Mouse (Mus musculus): Measurements from ENCODE around the gene Pfdn6. TPM values are rescaled to one million over a fixed set of nuclear protein-coding genes. Genes with fewer than 3 reads are reported as not detected.
A peak's percentile ranks its signal among the peaks of the same experiment; 100 is the strongest.

Gene Pfdn6
- total RNA-seq (2021) (100 to 1,000 TPM in 1 of 2 experiments, 10 to 100 TPM in 1; 69.7 to 100 TPM), polyA plus RNA-seq (2012; rRNA removed) (5.0 and 6.8 TPM in 2 replicates)
- long read RNA-seq, transcript Pfdn6-201 (4 exons, 807 nt): major isoform, 25 of 28 reads
- long read RNA-seq, partial matches to known transcripts: 1 of 28 reads
- long read RNA-seq, other reads (novel, unspliced or antisense): 1 of 28 reads

DNA sequence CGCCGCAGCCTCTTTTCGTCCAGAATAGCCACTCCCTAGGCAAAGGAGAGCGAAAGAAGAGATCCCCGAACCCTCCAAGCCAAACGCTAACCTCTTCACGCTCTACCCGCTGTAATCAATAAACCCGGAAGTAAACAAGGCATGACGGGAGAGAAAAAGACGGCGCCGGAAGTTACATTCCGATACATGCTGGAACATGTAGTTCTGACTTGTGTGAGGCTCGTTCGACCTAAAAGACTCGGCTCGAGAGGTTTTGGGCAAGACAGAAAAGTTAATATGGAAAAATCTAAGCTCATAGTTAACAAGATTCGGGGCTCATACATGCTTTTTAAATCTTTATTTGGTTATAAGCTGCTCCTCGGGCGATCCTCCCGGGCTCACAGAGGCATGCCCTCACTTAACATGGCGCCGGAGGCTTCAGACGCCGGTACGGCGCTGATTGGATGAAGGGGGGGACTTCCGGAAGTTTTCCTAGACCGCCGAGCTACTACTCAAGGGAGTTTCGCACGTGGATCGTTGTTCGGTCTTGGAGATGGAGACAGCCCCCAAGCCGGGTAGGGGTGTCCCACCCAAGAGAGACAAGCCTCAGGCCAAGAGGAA, at the start of gene Pfdn6, which contains the start of gene Wdr46:
Gene Pfdn6 (minus strand): TSS at position 138 of the 600 bp plus-strand sequence.
Gene Wdr46 (plus strand): TSS at position 455 of the 600 bp plus-strand sequence.
- DNase-seq: peak; percentile 89

DNA sequence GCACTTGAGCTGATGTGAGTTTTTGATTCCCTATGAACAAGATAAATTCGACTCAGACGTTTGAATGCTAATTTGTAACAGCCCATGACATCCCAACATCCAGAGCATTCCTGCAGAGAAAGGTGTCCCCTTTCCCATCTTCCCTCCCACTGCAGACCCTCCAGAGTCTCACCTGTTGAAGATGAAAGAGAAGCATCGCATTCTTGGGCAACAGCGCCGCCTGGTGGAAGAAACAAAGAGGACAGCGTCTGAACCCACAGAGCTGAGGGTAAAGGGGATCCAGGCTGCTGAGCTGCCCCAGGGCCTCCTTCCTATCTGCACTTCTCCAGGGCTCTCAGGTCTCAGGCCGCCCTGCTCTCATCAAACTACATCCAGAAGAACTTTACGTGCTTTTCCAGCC, 42.0 kb upstream of the Pfdn6 start:
- peak; percentile 57 for DNase-seq

DNA sequence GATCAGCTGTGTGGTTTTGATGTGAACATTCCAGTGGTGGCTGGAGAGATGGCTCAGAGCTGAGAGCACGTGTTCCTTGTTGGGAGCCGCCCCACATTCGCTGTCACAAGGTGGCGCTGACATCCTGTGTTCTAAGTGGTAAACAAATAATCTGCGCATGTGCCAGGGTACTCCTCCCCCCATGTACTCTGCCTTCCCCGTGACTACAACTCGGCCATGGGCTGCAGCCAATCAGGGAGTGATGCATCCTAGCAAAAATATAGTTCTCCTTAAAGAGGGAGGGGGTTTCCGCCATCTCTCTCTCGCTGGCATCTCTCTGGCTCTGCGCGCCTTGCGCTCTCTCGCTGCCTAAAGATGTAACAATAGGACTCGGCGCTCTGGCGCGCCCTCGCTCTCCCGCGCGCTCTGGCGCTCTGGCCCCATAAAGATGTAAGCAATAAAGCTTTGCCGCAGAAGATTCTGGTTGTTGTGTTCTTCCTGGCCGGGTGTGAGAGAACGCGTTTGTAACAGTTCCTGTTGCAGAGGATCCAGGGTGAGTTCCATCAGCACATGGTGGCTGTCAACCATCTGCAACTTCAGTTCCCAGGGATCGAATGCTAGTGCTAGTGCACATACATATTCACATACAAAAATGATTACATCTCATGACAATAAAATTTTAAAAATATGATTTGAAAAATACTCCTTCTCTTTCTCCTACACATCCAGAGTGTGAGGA, 41.2 kb upstream of the Pfdn6 start:
- peak; percentile 92 for DNase-seq

DNA sequence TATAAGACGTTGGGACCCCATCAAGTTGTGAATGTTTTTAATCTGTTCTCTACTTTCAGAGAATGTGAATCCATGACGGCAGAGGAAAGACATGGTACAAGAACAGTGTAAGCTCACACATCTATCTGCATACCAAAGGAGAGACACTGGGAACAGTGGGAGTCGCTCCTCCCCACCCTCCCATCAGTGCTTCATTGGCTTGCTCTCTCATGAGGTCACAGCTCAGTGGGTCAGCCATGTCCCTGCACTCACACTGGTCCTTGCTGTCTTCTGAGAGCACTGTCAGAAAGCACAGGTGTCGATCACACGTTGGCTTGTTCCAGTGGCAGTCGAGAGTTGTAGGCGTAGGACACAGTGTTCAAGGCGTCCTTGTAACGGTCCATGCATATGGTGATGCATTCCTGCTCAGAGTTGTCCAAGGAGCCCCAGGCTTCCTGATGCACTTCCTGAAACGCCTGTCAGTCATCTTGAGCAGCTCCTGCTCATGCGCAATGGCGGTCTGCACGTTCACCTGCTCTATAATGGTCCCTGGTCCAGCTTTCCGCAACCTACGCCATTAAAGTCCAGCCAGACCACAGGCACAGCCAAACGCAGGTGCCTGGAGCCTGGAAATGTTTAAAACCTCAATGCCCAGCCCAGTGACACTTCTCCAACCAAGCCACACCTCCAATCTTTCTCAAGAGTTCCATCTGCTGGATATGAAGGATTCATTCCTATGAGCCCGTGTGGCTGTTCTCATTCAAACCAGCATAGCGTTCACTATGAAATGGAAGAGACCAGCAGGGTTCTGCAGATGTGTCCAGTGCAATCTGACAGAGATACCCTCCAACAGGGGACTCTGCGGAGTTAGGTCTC, 40.3 kb upstream of the Pfdn6 start:
- DNase-seq: no peak

DNA sequence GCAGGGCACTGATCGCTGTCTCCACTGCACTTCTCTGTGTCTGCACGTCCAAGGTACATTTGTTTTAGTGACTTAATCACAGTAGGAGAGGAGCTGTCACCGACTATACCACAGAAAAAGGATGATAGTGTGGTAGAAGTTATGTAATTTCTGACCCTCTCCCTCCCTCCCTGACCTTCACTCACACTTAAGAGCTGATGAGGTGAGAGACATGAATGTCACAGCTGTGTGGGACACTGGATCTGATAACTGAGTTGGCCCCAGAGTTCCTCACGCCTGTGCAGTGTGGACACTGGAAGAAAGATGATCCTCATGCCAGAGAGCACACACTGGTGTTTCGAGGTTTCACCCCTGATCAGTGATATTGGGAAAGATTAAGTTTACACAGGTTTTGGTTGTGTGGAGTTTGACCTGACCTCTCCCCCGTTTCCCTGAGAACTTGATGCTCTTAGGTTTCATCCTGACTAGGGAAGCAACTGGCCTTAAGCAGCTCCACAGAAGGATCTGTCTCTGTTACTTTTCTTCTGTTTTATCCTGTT, 39.4 kb upstream of the Pfdn6 start:
- no peak for DNase-seq

DNA sequence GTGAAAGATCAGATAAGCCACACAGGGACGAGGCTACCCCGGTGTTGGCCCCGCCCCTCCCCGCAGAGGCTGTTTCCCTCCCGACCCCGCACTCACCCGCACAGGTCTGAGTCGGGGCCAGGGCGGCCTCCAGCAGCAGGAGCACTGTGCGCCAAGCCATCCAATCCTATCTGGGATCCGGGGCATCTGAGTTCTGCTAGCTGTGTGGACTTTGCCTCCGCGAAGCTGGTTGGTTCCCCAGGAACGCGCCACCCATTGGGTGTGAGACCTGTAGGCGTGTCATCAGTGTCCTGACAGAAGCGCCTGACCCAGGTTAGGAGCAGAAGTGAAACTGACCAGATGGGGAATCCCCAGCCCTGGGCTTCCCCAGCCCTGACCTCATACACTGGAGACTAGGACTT, 38.5 kb upstream of the Pfdn6 start:
- DNase-seq: peak; percentile 91

DNA sequence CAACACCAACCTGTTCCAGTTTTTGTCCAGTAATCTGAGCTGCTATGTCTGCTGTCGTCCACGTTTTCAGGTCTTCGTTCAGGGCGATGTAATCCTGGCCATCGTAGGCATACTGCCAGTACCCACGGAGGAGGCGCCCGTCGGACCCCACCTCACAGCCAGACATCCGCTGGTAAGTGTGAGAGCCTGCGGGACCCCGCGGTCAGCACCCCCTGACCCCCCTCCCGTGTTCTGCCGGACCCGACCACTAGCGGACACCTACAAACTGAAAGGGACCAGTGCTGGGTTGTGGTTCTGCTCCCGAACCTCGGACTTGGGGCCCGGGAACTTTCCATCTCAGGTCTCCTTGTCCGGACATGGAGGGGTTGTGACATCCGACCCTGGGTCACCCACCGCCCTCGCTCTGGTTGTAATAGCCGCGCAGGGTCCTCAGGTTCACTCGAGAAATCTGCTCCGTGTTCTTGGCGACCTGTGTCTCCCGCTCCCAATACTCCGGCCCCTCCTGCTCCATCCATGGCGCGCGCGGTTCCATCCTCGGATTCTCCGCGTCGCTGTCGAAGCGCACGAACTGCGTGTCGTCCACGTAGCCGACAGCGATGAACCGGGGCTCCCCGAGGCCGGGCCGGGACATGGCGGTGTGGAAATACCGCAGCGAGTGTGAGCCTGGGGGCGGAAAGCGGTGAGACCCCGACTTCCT, 37.9 kb upstream of the Pfdn6 start:
- no peak for DNase-seq

DNA sequence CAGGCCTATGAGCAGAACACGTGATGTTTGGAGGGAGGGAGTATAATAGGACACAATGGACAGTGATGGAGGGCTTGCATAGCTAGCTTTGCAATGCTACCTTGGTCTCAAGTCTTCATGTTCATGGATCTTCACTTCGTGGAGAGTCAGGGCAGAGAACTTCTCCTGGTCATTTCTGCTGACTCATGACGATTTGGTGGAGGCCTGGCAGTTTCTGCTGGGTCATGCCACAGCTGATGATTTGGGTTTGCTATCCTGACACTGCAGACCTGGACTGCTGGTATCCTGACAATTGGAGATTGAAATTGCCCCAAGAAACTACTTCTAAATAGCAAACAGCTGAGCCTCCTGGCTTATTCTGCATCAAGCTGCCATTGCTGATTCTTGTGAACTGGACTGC, 33.4 kb upstream of the Pfdn6 start:
- no peak for DNase-seq

DNA sequence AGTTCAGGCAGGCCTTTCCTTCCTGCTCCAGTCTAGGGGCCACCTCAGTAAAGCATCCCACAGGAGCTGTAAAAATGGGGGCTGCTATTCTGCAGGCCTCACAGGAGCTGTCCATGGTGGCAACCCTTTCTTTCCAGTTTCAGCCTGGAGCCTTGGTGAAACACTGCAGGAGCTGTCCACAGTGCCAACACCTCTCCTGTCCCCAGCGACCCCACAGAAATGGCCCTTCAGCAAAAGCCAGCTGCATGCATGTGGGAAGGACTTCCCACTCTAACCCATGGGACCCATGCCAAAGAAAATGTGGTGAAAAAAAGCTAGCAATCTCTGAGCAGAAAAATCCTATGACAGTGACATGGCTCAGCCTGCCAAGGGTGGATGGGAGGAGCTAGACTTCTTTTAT, 32.5 kb upstream of the Pfdn6 start:
- no peak for DNase-seq

DNA sequence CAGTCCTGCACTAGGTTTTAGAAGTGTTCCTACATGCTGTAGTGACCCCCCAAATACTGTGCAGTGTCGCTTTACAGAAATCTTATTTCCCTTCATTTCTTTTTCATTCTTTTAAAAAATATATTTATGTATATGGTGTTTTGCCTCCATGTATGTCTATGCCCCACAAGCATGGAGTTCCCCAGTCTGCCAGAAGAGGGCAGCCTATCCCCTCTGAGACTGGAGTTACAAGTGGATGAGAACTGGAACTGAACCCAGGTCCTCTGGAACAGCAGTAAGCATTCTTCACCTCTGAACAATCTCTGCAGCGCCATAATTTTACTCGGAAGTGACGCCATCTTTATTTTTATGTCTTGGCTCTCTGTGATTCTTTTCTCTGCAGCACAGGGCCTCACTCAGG, 29.3 kb upstream of the Pfdn6 start:
- no peak for DNase-seq

DNA sequence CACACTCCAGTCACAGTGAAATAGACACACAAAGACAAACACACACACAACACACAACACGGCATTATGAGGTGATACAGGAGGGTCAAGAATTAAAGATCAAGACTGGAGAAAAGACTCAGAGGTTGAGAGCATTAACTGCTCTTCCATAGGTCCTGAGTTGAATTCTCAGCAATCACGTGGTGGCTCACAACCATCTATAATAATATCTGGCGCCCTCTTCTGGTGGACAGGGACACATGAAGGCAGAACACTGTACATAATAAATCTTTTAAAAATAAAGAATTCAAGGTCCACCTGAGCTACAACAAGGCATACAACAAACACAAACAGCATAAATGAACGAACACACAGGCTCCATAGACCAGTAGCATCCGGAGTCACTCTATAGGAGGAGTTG, 28.8 kb upstream of the Pfdn6 start:
- no peak for DNase-seq

DNA sequence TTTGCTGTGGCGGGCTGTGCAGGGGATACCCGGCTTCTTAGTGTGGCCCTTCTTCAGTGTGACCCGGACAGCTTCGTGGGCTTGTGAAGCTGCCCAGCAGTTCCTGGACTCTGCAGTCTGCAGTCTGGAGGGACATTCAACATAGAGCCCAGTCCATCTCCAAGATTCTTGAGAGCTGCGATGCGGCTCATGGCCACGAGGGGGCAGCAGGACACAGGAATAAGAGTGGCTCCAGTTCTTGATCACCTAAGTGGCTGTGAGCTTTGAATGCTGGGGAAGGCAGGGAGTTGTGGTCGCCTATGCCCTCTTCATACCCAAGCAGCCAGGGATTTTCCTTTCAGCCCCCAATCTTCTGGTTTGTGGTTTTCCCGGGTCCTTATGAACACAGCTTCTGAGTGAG, 28.3 kb upstream of the Pfdn6 start:
- DNase-seq: peak; percentile 80

DNA sequence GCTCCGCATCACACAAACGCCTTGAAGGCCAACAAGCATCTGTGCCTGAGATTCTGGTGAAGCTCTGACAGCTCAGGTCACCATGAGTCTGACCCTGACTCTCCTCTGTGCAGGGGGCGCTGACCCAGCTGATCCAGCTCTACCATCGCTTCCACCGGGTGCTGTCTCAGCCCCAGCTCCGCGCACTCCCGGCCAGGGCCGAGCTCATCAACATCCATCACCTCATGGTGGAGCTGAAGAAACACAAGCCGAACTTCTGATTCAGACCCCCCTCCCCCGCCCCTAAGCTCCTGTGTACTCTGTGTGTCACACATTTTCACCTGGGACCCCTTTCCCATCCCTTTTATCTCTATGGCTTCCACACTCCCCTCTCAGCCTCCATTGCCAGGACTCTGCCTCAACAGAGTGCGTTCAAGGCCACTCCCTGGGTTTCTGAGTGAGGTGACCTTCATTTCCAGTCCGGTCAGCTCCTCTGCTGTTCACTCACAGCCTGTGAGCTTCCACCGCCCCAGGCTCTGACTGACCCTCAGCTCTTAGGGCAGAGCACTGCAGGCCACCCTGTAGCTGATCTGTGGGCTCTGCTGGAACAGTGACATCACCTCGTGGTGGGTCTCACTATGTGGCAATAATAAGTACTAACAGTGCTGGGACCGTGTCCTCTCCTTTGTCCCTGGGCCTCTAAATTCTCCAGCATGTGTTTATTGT, 25.9 kb upstream of the Pfdn6 start:
- DNase-seq: peak; percentile 73

DNA sequence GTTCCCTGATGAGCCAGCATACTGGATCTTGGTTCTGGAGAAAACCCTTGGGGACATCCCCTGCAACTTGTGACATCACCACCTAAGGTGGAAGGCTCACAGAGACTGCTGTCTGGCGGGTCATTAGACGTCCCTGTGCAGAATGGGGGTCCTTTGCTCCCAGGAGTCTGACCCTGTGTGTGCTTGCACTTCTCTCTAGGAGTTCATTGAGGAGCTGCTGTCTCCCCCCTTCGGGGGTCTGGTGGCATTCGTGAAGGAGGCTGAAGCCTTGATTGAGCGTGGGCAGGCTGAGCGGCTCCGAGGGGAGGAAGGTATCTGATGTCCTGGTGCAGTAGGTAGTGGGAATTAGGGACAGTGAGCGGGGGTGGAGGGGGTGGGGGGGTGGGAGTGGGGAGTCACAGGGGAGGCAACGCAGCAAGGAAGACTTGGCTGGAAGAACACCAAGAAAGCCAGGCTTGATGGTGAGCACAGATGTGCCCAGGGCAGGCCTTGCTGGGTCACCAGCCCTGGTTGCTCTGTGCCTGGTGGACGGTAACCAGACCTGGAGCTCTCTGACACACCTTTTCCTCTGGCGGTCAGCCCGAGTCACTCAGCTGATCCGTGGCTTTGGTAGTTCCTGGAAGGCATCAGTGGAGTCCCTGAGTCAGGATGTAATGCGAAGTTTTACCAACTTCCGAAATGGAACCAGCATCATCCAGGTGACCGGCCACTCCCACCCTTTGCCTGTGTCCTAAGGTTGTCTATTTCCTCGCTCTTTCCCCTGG, 25.1 kb upstream of the Pfdn6 start:
- DNase-seq: no peak

DNA sequence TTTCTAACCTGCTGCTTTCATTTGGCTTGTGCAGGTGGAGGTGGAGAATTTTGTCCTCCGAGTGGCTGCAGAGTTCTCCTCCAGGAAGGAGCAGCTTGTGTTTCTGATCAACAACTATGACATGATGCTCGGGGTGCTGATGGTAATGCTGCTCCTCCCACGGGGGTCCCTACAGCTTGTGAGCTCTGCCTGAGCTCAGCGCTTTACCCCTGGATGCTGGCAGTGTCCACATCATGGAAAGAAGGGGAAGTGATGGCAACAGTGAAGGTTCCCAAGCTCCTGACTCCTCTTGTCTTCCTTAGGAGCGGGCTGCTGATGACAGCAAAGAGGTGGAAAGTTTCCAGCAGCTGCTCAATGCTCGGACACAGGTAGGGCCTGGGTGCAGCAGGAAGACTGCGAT, 22.7 kb upstream of the Pfdn6 start:
- no peak for DNase-seq

DNA sequence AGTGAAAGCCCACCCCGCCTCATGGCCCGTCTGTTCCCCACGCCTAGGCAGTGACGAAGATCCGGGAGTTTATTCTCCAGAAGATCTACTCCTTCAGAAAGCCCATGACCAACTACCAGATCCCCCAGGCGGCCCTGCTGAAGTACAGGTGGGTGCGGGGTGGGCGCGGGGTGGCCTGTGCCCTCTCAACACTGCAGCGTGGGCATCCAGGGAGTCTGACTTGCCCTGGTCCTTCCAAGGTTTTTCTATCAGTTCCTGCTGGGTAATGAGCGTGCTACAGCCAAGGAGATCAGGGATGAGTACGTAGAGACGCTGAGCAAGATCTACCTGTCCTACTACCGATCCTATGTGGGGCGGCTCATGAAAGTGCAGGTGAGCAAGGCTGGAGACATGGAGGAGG, 19.8 kb upstream of the Pfdn6 start:
- no peak for DNase-seq

DNA sequence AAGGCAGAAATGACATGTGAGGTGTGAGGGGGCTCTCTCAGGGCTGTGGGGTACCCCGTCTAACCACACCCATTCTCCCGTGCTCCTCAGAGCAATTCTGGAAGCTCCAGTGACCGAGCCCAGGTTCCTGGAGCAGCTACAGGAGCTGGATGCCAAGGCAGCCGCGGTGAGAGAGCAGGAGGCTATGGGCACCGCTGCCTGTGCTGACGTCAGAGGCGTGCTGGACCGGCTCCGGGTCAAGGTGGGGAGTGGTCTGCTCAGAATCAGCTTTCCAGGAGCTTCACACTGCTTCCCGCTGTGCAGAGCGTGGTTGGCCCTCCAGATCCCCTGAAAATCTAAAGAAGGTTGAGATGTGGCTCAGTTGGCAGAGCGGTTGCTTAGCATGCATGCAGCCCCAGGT, 19.0 kb upstream of the Pfdn6 start:
- DNase-seq: no peak

DNA sequence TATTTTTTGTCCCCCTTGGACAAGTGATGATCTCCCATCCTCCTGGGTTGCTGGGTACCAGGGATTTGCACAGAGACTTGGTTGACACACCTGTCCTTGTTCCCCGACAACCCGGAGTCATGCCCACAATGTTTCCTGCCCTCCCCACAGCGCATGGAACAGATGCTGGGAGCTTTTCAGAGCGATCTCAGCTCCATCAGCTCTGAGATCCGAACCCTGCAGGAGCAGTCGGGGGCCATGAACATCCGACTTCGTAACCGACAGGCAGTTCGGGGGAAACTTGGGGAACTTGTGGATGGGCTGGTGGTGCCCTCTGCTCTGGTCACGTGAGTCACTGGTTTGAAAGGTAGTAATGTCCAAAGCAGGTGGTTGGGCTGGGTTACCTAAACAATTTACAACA, 18.3 kb upstream of the Pfdn6 start:
- no peak for DNase-seq

DNA sequence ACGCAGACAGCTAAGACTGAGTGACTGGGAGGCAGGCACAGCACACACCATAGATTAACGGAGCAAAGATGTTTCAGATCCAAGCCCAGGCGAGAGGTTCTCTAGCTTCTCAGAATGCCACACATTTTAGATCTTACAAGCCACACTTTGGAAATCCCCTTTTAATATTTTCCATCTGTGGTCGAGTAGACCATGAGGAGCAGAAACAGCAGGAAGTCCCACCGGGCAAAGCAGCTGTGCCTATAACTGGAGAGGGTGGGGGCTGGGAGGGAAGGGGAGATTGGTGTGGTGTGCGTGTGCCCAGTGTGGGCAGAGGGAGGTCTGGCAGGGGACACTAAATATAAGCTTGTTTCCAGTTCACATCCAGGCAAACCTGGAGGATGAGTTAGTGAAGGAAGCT, 17.4 kb upstream of the Pfdn6 start:
- DNase-seq: no peak

DNA sequence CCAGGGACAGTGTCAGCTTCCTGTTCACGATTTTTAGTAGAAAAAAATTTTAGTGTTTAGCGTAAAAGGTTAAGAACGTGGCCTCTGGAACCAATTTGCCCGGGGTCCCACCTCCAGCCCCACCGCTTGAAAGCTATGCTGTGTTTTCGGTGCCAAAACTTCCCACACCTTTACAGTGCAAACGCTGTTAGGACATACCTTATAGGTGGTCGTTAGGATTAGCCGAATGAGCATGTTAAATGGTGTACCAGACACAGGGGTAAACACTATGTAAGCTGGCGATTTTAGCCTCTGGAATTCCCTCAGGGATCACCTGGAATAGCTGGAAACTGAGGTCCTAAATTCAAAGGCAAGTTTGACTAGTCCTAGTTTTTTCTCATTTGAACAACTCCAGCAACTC, 16.2 kb upstream of the Pfdn6 start:
- no peak for DNase-seq
